Mouse (Mus musculus): ENCODE data around the gene Samhd1. TPM values are rescaled to one million over a fixed set of nuclear protein-coding genes. Genes with fewer than 3 reads are reported as not detected.

Samhd1 gene
- polyA plus RNA-seq (2015; fragmentation: Nextera tagmentation; extraction: Ambion mirVana) = 19.1 and 20.0 TPM in 2 replicates

DNA sequence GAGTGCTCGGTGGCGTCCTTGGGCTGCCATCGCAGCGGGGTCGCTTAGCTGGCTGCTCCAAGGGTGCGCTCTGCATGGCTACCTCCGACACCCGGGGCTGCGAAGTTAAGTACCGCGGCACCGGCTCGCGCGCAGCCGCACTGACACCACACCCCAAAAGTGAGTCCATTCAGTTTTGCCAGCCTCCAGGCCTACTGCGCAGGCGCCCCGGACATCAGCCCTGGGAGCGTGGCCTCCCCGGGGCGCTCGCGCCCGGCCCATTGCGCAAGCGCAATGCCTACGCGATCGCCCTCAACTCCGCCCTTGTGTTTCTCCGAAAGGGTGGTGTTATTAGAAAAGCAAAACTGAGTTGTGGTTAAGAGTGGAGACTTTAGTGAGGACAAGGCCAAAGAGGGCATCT is at the start of gene Samhd1:
Samhd1 (minus strand) TSS at position 252 of the 400 bp plus-strand sequence.
- Histone ChIP-seq H3K36me3 (ENCODE audit: insufficient read depth, low read length) (no peaks in the 10 kb centered on the region), H3K4me3 (replicated peaks; ENCODE audit: low read depth, low read length) (peak within 1 kb of the TSS; percentile 75)
- under 1% methylated on average over 32 of the region's 32 CpGs for WGBS

DNA sequence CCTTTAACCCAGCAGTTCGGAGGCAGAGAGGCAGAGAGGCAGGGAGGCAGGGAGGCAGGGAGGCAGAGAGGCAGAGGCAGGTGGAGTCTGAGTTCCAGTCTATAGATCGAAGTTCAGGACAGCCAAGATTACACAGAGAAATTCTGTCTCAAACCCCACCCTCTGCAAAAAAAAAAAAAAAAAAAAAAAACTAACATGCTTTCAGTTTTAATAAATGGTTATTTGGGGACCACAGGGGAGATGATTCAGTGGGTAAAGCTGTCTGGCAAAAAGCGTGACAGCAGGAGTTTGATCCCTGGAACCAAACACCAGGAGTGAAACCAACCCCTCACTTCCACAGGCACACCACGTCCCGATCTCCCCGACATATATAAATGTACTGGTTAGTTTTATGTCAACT is 43.1 kb upstream of the Samhd1 start:
- no peaks in the 10 kb centered on the region for H3K27me3 ChIP-seq (ENCODE audit: insufficient read depth, low read length)
- WGBS = 78% methylated on average over 6 of the region's 6 CpGs
- no peak overlapping the region for H3K27ac ChIP-seq
- H3K9ac ChIP-seq (ENCODE audit: low read depth, low read length) = no peak overlapping the region
- H3K4me2 ChIP-seq (ENCODE audit: low read length) = no peak overlapping the region
- peaks cover 24% of the 10 kb centered on the region for H3K36me3 ChIP-seq (ENCODE audit: insufficient read depth, low read length)
- H3K4me3 ChIP-seq (replicated peaks; ENCODE audit: low read depth, low read length) = no peak overlapping the region
- H3K4me1 ChIP-seq (replicated peaks; ENCODE audit: insufficient read depth, low read length) = no peaks in the 10 kb centered on the region
- ATAC-seq (replicated peaks; ENCODE audit: low FRiP score, low read depth) (no peak), DNase-seq (ENCODE audit: low spot score) (no peak)
- TF ChIP-seq CTCF (IDR thresholded peaks at IDR 0.05; ENCODE audit: low read depth) = no peak
- no peaks in the 10 kb centered on the region for H3K9me3 ChIP-seq (replicated peaks; ENCODE audit: low read length)

More for the DNA sequence above, at the start of gene Samhd1:
- Histone ChIP-seq H3K27me3 (ENCODE audit: insufficient read depth, low read length) (no peaks in the 10 kb centered on the region), H3K9me3 (replicated peaks; ENCODE audit: low read length) (no peaks in the 10 kb centered on the region), H3K27ac (peak within 1 kb of the TSS; percentile 72), H3K9ac (ENCODE audit: low read depth, low read length) (peak within 1 kb of the TSS; percentile 74), H3K4me2 (ENCODE audit: low read length) (peak within 1 kb of the TSS; percentile 79), H3K4me1 (replicated peaks; ENCODE audit: insufficient read depth, low read length) (no peaks in the 10 kb centered on the region)
- peak; percentile 17 for TF ChIP-seq CTCF (IDR thresholded peaks at IDR 0.05; ENCODE audit: low read depth)
- ATAC-seq (replicated peaks; ENCODE audit: low FRiP score, low read depth) (peak; percentile 89), DNase-seq (ENCODE audit: low spot score) (peak; percentile 96)

DNA sequence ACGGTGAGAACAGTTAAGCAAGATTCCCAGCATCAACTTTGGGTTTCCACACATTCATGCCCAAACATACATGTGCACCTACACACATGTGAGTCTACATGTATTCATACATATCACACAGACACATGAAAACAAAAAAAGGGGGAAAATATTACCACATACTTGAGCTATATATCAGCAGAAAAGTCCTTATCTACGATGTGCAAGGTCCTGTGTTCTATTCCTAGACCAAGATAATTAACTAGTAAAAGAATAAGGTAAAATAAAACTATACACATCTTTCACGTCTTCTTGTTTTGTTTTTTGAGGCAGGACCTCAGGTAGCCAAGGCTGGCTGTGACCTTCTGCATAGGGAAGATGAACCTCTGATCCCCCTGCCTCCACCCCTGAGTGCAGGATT is 41.2 kb upstream of the Samhd1 start:
- no peak for TF ChIP-seq CTCF (IDR thresholded peaks at IDR 0.05; ENCODE audit: low read depth)
- no peak for DNase-seq (ENCODE audit: low spot score)
- Histone ChIP-seq H3K4me3 (replicated peaks; ENCODE audit: low read depth, low read length) (no peak overlapping the region), H3K9me3 (replicated peaks; ENCODE audit: low read length) (no peaks in the 10 kb centered on the region), H3K36me3 (ENCODE audit: insufficient read depth, low read length) (peaks cover 29% of the 10 kb centered on the region), H3K27me3 (ENCODE audit: insufficient read depth, low read length) (no peaks in the 10 kb centered on the region), H3K27ac (no peak overlapping the region), H3K4me2 (ENCODE audit: low read length) (no peak overlapping the region), H3K9ac (ENCODE audit: low read depth, low read length) (no peak overlapping the region), H3K4me1 (replicated peaks; ENCODE audit: insufficient read depth, low read length) (no peaks in the 10 kb centered on the region)
- 97% methylated on average over 3 of the region's 3 CpGs for WGBS
- no peak for ATAC-seq (replicated peaks; ENCODE audit: low FRiP score, low read depth)

DNA sequence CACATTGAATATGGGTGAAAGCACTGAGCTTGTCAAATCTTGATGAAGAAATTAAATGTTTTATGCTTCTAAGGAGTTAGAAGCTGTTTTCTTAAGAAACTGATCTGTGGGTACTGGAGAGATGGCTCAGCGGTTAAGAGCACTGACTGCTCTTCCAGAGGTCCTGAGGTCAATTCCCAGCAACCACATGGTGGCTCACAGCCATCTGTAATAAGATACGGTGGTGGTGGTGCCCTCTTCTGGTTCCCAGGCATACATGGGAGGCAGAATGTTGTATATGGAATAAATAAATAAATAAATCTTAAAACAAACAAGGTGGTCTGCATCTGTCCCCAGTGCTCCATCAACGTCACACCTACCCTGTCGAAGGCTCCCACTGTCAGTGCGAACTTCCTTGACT is 39.4 kb upstream of the Samhd1 start:
- Histone ChIP-seq H3K4me2 (ENCODE audit: low read length) (no peak overlapping the region), H3K4me1 (replicated peaks; ENCODE audit: insufficient read depth, low read length) (no peaks in the 10 kb centered on the region), H3K27me3 (ENCODE audit: insufficient read depth, low read length) (no peaks in the 10 kb centered on the region), H3K9ac (ENCODE audit: low read depth, low read length) (no peak overlapping the region), H3K27ac (no peak overlapping the region), H3K36me3 (ENCODE audit: insufficient read depth, low read length) (peaks cover 29% of the 10 kb centered on the region), H3K4me3 (replicated peaks; ENCODE audit: low read depth, low read length) (no peak overlapping the region), H3K9me3 (replicated peaks; ENCODE audit: low read length) (no peaks in the 10 kb centered on the region)
- peak; percentile 43 for TF ChIP-seq CTCF (IDR thresholded peaks at IDR 0.05; ENCODE audit: low read depth)
- 59% methylated on average over 5 of the region's 5 CpGs for WGBS
- ATAC-seq (replicated peaks; ENCODE audit: low FRiP score, low read depth) (no peak), DNase-seq (ENCODE audit: low spot score) (peak; percentile 12)

DNA sequence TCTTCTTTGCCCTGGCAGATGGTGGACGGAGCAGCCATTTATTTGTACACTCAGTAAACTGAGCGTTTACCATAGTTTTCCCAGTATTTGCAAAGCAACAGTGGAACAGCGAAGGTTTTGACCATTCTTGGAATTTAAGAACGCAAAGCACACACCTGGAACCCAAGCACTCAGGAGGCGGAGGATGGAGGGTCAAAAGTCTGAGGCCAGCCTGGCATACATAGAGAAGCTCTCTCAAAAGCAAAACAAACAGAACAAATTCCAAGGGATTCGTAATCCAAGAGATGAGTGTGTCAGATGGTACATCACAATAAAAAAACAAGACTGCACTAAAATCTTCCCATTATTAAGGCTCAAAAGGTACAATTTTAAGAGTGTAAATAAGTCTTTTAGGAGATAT is 38.5 kb upstream of the Samhd1 start:
- Histone ChIP-seq H3K4me3 (replicated peaks; ENCODE audit: low read depth, low read length) (no peak overlapping the region), H3K4me2 (ENCODE audit: low read length) (no peak overlapping the region), H3K36me3 (ENCODE audit: insufficient read depth, low read length) (peaks cover 29% of the 10 kb centered on the region), H3K9ac (ENCODE audit: low read depth, low read length) (no peak overlapping the region), H3K27ac (no peak overlapping the region), H3K9me3 (replicated peaks; ENCODE audit: low read length) (no peaks in the 10 kb centered on the region), H3K4me1 (replicated peaks; ENCODE audit: insufficient read depth, low read length) (no peaks in the 10 kb centered on the region), H3K27me3 (ENCODE audit: insufficient read depth, low read length) (no peaks in the 10 kb centered on the region)
- no peak for ATAC-seq (replicated peaks; ENCODE audit: low FRiP score, low read depth)
- no peak for TF ChIP-seq CTCF (IDR thresholded peaks at IDR 0.05; ENCODE audit: low read depth)
- 93% methylated on average over 6 of the region's 6 CpGs for WGBS
- no peak for DNase-seq (ENCODE audit: low spot score)

DNA sequence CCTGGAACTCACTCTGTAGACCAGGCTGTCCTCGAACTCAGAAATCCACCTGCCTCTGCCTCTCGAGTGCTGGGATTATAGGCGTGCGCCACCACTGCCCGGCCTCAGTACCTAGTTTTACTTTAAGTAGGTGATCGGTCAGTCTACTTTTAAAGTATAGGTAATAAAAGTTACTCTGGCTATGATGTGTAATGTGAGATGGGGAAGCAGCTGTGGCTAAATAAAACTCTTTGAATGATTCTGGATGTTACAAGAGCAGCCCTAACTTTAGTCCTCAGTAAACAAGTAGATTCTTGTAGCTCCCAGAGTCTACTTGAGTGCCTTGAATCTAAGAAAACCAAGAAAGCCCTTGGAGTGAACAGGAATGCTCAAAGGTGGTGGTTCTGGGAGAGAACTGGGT is 37.9 kb upstream of the Samhd1 start:
- H3K4me2 ChIP-seq (ENCODE audit: low read length) = no peak overlapping the region
- no peaks in the 10 kb centered on the region for H3K9me3 ChIP-seq (replicated peaks; ENCODE audit: low read length)
- no peaks in the 10 kb centered on the region for H3K4me1 ChIP-seq (replicated peaks; ENCODE audit: insufficient read depth, low read length)
- no peak for TF ChIP-seq CTCF (IDR thresholded peaks at IDR 0.05; ENCODE audit: low read depth)
- H3K27me3 ChIP-seq (ENCODE audit: insufficient read depth, low read length) = no peaks in the 10 kb centered on the region
- ATAC-seq (replicated peaks; ENCODE audit: low FRiP score, low read depth) (no peak), DNase-seq (ENCODE audit: low spot score) (no peak)
- 87% methylated on average over 6 of the region's 6 CpGs for WGBS
- H3K9ac ChIP-seq (ENCODE audit: low read depth, low read length) = no peak overlapping the region
- peaks cover 29% of the 10 kb centered on the region for H3K36me3 ChIP-seq (ENCODE audit: insufficient read depth, low read length)
- no peak overlapping the region for H3K27ac ChIP-seq
- H3K4me3 ChIP-seq (replicated peaks; ENCODE audit: low read depth, low read length) = no peak overlapping the region

GRCm38 (mm10) chr2:157170626-157171025 is 35.6 kb upstream of the Samhd1 start:
- H3K36me3 ChIP-seq (ENCODE audit: insufficient read depth, low read length) = peaks cover 32% of the 10 kb centered on the region
- no peaks in the 10 kb centered on the region for H3K9me3 ChIP-seq (replicated peaks; ENCODE audit: low read length)
- ATAC-seq (replicated peaks; ENCODE audit: low FRiP score, low read depth) = peak; percentile 46; the same call in 1 of the 2 replicates
- no peak overlapping the region for H3K9ac ChIP-seq (ENCODE audit: low read depth, low read length)
- H3K27me3 ChIP-seq (ENCODE audit: insufficient read depth, low read length) = no peaks in the 10 kb centered on the region
- no peak overlapping the region for H3K4me3 ChIP-seq (replicated peaks; ENCODE audit: low read depth, low read length)
- H3K4me2 ChIP-seq (ENCODE audit: low read length) = no peak overlapping the region
- peak overlapping the region; percentile 42; the same call in 1 of the 2 replicates for H3K27ac ChIP-seq
- 63% methylated on average over 6 of the region's 6 CpGs for WGBS
- no peaks in the 10 kb centered on the region for H3K4me1 ChIP-seq (replicated peaks; ENCODE audit: insufficient read depth, low read length)
- DNase-seq (ENCODE audit: low spot score) = peak; percentile 18
- no peak for TF ChIP-seq CTCF (IDR thresholded peaks at IDR 0.05; ENCODE audit: low read depth)
